Mouse (Mus musculus) intestine, embryonic 16.5 days (tissue): ENCODE measurements at regions not wholly inside any gene's neighbourhood (a gene's known extent, or its start where the extent isn't known, plus 50 kb on each side); places are given as distances from the start of the nearest gene placed in this dataset.
"Not testable (repeated sequence)": the region's sequence is repeated elsewhere in the genome, so short reads cannot be mapped to it uniquely, and the experiment has no call there.

ENCODE experiments used
- ATAC-seq: fragments of 200-750 bp; cut with Nextera tagmentation; 2 replicates; pipeline ENCODE4 v1.8.0; 2017; ENCODE audit warnings: moderate TSS enrichment, moderate library complexity
- H3K27ac ChIP-seq: fragments of 300-500 bp; sonication (generic); 2 replicates; pipeline ENCODE4 v1.5.1; 2014; ENCODE audit warnings: mild to moderate bottlenecking, low read length
- H3K27me3 ChIP-seq: fragments of 300-500 bp; sonication (generic); replicated peaks from 2 replicates; pipeline ENCODE4 v1.6.1; 2014; ENCODE audit warnings: low read length, control low read depth, mixed read lengths; ENCODE audit not compliant: control insufficient read depth, insufficient read depth
- H3K36me3 ChIP-seq: fragments of 300-500 bp; sonication (generic); 2 replicates; pipeline ENCODE4 v1.6.1; 2014; ENCODE audit warnings: low read length, control low read depth; ENCODE audit not compliant: control insufficient read depth, insufficient read depth
- H3K4me1 ChIP-seq: fragments of 300-500 bp; sonication (generic); 2 replicates; pipeline ENCODE4 v1.6.1; 2014; ENCODE audit warnings: low read length, control low read depth, mixed read lengths; ENCODE audit not compliant: control insufficient read depth, insufficient read depth
- H3K4me2 ChIP-seq: fragments of 300-500 bp; sonication (generic); 2 replicates; pipeline ENCODE4 v1.6.1; 2014; ENCODE audit warnings: low read depth, low read length, control low read depth
- H3K4me3 ChIP-seq: fragments of 300-500 bp; sonication (generic); 2 replicates; pipeline ENCODE4 v1.5.1; 2014; ENCODE audit warnings: mild to moderate bottlenecking, low read length
- H3K9ac ChIP-seq: fragments of 300-500 bp; sonication (generic); 2 replicates; pipeline ENCODE4 v1.6.1; 2014; ENCODE audit warnings: low read depth, low read length
- H3K9me3 ChIP-seq: fragments of 300-500 bp; sonication (generic); 2 replicates; pipeline ENCODE4 v1.6.1; 2016; ENCODE audit warnings: low read length, control low read depth; ENCODE audit not compliant: control insufficient read depth
- WGBS: fragments of 180-500 bp; shearing (Covaris S2); extraction: QIAGEN DNeasy Blood & Tissue Kit; methylation state at CpG from one replicate; pipeline ENCODE4 v1.1.7; 2014; 5-methylcytosine and 5-hydroxymethylcytosine counted together

DNA sequence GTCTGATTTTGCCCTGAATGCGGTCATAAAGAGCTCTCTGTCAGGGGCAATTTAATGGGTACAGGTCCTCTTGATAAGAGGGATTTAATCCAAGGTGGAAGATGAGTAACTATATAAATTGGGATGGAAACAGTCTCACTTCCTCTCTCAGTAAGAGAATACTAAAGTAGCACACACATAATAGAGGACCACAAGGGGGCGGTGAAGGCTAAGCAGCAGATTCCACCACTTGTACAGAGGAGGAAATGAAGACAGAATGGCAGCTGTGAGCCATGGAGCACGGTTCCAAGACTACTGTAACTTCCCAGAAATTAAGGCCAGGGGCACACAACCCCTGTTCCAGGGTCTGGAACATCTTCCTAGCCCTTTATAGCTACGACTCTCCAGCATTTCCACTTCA, 262.6 kb upstream of the Ywhaq start:
- H3K9ac ChIP-seq, H3K27me3 ChIP-seq, ATAC-seq, H3K4me3 ChIP-seq, H3K4me2 ChIP-seq, H3K4me1 ChIP-seq, H3K27ac ChIP-seq, H3K9me3 ChIP-seq, H3K36me3 ChIP-seq: not testable (repeated sequence)
- WGBS = 45% methylated on average over 3 of the region's 4 CpGs

DNA sequence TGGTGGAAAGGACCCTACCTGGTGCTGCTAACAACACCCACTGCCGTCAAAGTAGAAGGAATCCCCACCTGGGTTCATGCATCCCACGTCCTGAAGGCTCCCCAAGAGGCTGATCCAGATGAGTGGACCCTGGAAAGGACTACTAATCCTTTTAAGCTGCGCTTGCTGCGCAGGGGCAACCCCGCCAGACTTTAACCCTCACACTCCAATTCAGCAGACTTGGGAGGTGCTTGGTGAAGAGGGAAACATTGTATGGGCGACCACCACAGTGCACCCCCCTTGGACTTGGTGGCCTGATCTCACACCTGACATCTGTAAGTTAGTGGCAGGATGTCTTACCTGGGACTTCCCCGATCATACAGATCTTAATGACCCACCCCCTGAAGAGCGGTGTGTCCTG, 231.9 kb upstream of the Ywhaq start:
- not testable (repeated sequence) for H3K4me3 ChIP-seq, H3K4me2 ChIP-seq, H3K36me3 ChIP-seq, H3K27ac ChIP-seq, H3K9ac ChIP-seq, H3K4me1 ChIP-seq, H3K27me3 ChIP-seq, ATAC-seq, H3K9me3 ChIP-seq
- WGBS = 92% methylated on average over 8 of the region's 8 CpGs

DNA sequence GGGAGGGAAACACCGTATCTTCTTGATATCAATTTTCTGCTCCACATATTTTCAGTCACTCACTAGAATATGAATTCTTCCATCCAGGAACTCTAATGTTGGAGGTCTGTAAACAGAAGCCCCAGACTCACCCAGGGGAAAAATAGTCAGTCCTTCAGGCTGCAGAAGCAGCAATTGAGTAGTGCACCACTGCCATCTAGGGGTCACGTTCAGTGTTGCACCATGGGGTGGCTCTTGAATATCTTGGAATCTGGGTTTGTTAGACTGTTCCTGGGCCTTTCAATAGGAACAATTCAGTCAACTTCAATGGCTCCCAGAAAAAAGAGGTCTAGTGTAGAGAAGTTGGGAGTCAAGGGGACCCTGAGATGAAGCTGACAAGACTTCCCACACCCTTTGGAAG, 196.3 kb upstream of the Ywhaq start:
- not testable (repeated sequence) for ATAC-seq, H3K4me3 ChIP-seq, H3K9me3 ChIP-seq, H3K27ac ChIP-seq, H3K36me3 ChIP-seq, H3K9ac ChIP-seq, H3K4me1 ChIP-seq, H3K4me2 ChIP-seq, H3K27me3 ChIP-seq
- WGBS = 20% methylated on average over 2 of the region's 2 CpGs

DNA sequence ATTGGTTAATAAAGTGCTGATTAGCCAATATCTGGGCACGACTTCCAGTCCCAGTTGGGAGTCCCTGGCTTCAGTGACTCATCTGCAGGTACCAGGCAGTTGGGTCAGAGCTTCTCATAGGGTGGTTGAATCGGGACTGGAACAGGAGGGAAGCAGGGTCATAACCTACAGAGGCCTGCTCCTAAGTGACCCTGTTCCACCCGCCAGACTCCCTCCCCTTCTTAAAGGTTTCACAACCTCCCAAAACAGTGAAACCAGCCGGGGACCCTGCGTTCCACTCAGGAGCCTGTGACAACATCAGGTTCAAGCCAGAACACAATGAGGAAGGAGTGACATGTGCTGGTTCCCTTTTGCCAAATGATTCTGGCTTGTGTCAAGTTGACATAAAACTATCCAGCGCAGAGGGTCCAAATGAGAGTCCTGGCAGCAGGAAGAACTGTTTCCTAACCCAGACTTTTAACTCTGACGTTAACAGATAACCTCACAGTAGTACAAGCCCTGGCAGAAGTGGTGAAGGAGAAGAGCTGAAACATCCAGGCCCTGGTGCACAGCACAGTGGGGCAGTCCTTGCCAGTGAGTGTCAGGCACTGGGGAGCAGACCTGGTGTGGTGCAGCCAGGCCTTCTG, 151.1 kb upstream of the Ywhaq start:
- no peaks in the 10 kb centered on the region for H3K27me3 ChIP-seq
- no peak overlapping the region for H3K9ac ChIP-seq
- WGBS = 68% methylated on average over 7 of the region's 7 CpGs
- H3K27ac ChIP-seq = no peak overlapping the region
- no peaks in the 10 kb centered on the region for H3K4me1 ChIP-seq
- H3K4me2 ChIP-seq = no peak overlapping the region
- no peak for ATAC-seq
- H3K36me3 ChIP-seq = no peaks in the 10 kb centered on the region
- H3K9me3 ChIP-seq = no peaks in the 10 kb centered on the region
- no peak overlapping the region for H3K4me3 ChIP-seq

DNA sequence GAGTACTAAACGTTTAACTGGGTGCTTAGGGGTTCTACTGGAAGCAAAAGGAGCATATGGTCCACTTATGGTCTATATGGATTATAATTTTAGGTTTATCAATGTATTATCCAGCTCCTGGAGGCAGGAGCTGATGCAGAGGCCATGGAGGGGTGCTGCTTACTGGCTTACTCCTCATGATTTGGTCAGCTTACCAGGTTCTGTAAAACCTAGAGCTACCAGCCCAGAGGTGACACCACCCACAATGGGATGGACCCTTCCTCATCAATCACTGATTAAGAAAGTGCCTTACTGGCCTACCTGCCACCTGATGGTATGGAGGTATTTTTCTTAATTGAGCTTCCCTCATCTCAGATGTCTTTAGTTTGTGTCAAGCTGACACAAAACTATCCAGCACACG, 126.5 kb upstream of the Ywhaq start:
- not testable (repeated sequence) for H3K4me3 ChIP-seq, H3K9me3 ChIP-seq, H3K27me3 ChIP-seq, H3K36me3 ChIP-seq, H3K4me2 ChIP-seq, ATAC-seq, H3K4me1 ChIP-seq, H3K9ac ChIP-seq, H3K27ac ChIP-seq
- 52% methylated on average over 2 of the region's 2 CpGs for WGBS

DNA sequence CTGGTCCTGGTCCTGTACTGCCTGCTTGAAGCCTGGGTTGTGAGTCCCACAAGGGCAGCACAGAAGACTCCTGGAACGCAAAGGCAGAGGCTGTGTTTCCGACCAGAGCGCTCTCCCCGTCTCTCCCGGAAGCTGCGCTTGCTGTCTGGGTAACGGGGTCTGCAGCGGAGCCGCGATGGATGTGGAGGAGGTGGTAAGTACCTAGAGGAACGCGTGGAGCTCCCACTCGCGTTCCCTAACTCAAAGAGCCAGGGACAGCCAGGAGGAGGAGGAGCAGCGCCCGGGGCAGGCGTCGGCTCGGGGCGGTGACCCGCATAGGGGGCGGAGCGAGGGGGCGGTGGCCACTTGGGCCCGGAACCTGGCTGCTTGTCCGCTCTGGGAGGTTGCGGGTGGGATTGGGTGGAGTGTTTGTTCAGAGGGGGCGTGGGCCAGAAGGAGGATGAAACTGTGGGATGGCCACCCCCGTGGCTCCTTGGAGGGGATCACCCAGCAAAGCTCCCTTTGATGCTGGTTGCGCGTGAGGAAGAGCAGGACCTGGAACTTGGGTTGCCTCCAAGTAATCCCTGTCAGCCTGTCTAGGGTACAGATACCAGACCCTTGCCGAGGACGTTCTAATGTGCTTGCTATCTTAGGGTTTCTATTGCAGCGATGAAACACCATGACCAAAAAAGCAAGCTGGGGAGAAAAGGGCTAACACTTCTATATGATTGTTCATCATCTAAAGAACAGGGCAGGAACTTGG, 125.9 kb upstream of the Ywhaq start:
- Histone ChIP-seq H3K9ac (peak overlapping the region; percentile 71), H3K4me2 (peak overlapping the region; percentile 65), H3K4me3 (peak overlapping the region; percentile 62)
- not testable (repeated sequence) for H3K27me3 ChIP-seq, H3K36me3 ChIP-seq, H3K9me3 ChIP-seq, H3K4me1 ChIP-seq, H3K27ac ChIP-seq
- ATAC-seq = peak; percentile 99
- WGBS = 3% methylated on average over 34 of the region's 34 CpGs

DNA sequence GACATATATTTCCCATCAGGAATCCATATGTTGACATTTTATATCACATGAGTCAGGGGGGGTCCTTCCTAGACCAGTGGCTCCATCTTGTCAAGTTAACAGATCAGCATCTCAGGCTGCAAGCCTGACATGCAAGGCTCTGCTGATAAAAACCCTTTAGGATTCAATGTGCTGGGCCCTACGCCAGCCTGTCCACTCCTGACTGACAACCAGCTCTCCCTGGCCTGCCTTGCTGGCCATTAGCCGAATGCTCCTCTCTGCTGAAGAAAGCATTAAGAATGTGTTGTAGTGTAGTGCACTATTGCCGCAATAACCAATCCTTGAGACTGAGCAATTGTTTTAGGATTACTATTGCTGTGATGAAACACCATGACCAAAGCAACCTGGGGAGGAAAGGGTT, 114.3 kb upstream of the Ywhaq start:
- WGBS = 95% methylated on average over 3 of the region's 3 CpGs

DNA sequence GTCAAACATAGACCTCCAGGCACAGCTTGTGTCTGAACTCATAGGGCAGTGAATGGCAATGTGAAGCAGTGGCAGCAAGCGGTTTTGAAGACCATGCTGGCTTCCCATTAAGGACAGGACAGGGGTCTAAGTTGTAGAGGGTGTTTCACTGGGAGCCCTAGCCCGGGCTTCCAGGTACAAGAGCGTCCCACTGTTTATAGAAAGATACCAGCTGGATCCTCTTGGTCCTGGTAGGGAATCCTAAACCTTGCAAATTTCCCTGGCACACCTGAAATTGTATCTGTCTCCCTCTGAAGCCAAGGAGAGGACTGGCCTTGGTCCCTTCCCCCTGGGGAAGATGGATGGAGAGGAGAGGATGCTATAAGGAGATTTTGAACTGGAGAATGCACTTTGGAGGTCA, 111.9 kb upstream of the Ywhaq start:
- not testable (repeated sequence) for H3K36me3 ChIP-seq, H3K27ac ChIP-seq, ATAC-seq

More for the DNA sequence above, 114.3 kb upstream of the Ywhaq start:
- Histone ChIP-seq H3K4me3 (no peak overlapping the region), H3K9ac (no peak overlapping the region), H3K27me3 (no peaks in the 10 kb centered on the region), H3K4me2 (no peak overlapping the region), H3K4me1 (no peaks in the 10 kb centered on the region), H3K9me3 (no peaks in the 10 kb centered on the region), H3K27ac (no peak overlapping the region), H3K36me3 (no peaks in the 10 kb centered on the region)
- ATAC-seq = no peak

DNA sequence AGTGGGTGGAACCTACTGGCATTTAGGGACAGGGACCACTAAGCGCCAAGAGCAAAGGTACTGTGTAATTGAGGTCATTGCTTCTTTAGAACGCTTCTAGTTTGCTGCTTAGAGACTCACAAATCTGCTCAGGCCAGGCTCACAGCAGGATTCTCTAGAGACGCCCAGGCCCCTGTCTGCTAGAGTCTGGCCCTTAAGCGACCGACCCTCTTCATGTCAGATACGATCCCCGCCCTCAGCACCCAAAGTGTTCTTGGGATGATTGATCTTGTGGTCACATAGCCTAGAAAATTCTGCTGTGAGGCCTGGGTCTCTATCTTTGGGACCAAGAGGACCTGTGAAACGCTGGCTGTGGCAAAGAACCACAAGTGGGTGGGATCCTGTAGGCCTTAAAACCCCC, 109.9 kb upstream of the Ywhaq start:
- not testable (repeated sequence) for ATAC-seq, H3K36me3 ChIP-seq, H3K9me3 ChIP-seq, H3K9ac ChIP-seq, H3K4me2 ChIP-seq, H3K4me3 ChIP-seq, H3K4me1 ChIP-seq, H3K27ac ChIP-seq, H3K27me3 ChIP-seq
- WGBS = 84% methylated on average over 8 of the region's 8 CpGs

More for the DNA sequence above, 111.9 kb upstream of the Ywhaq start:
- H3K4me1 ChIP-seq, H3K9me3 ChIP-seq, H3K9ac ChIP-seq, H3K4me3 ChIP-seq, H3K4me2 ChIP-seq, H3K27me3 ChIP-seq: not testable (repeated sequence)
- 86% methylated on average over 3 of the region's 3 CpGs for WGBS

DNA sequence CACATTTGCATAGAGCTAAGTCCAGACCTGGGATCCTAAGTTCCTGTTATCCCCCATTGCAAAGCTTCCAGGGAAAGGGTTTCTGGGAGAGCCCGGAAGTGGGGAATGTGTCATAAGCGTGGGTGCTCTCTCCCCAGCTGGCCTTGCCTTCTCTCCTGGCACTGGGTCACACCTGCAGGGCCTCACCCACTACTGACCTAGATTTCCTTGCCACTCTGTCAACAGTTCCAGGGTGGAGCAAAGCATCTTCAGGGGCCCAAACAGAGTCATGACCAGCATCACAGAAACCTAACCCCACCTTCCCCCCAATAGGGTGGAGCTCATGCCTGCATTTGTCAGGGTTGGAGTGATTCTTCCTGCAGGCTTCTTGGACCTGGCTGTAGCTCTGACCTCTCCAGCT, 109.5 kb upstream of the Ywhaq start:
- not testable (repeated sequence) for H3K9ac ChIP-seq, H3K36me3 ChIP-seq, H3K27me3 ChIP-seq, H3K9me3 ChIP-seq, H3K4me2 ChIP-seq, H3K4me1 ChIP-seq, ATAC-seq, H3K27ac ChIP-seq, H3K4me3 ChIP-seq
- 68% methylated on average over 2 of the region's 2 CpGs for WGBS
